Mouse (Mus musculus) MEL (cell line): ENCODE data around the gene B4galnt3.

Experiments
- CTCF ChIP-seq, 3 experiments: IDR thresholded peaks in 2 of 3; conservative IDR thresholded peaks in 1 of 3; 2 replicates each; pipeline ENCODE4 v1.5.1; 2011 to 2012; ENCODE audit warnings: low read length in 3 of 3, low read depth in 2 of 3, mild to moderate bottlenecking in 2 of 3, improper control_type of control experiment in 1 of 3, inconsistent platforms in 1 of 3, mixed read lengths in 1 of 3, moderate library complexity in 1 of 3; ENCODE audit not compliant: control insufficient read depth in 1 of 3, insufficient read depth in 1 of 3, poor library complexity in 1 of 3, severe bottlenecking in 1 of 3
- EP300 ChIP-seq, 2 experiments: IDR thresholded peaks; 2 replicates each; pipeline ENCODE4 v1.6.1; 2011; ENCODE audit warnings: improper control_type of control experiment in 2 of 2, low read length in 2 of 2, low read depth in 1 of 2, mild to moderate bottlenecking in 1 of 2
- KAT2A ChIP-seq: conservative IDR thresholded peaks from 2 replicates; pipeline ENCODE4 v1.6.1; 2012; ENCODE audit warnings: low read depth, low read length, improper control_type of control experiment, inconsistent platforms
- POLR2A ChIP-seq, 2 experiments: IDR thresholded peaks; 2 replicates each; pipeline ENCODE4 v1.6.1; 2011 to 2012; ENCODE audit warnings: low read length in 2 of 2, mild to moderate bottlenecking in 2 of 2, control low read depth in 1 of 2, improper control_type of control experiment in 1 of 2, low read depth in 1 of 2, moderate library complexity in 1 of 2; ENCODE audit not compliant: control insufficient read depth in 1 of 2, insufficient read depth in 1 of 2, poor library complexity in 1 of 2

GRCm38 (mm10) chr6:120202406-120202805 lies 92.0 kb downstream of the B4galnt3 start:
- TF ChIP-seq EP300 (IDR thresholded peaks at IDR 0.05; ENCODE audit: low read depth in 1 of 2, low read length in 2 of 2) = no peak
- TF ChIP-seq KAT2A = no peak
- TF ChIP-seq CTCF (IDR thresholded peaks at IDR 0.05 in 2 of 3, conservative IDR thresholded peaks at IDR 0.05 in 1 of 3; ENCODE audit: control insufficient read depth in 1 of 3, insufficient read depth in 1 of 3, low read depth in 2 of 3, low read length in 3 of 3, poor library complexity in 1 of 3, severe bottlenecking in 1 of 3) = no peak
- no peak for TF ChIP-seq POLR2A (IDR thresholded peaks at IDR 0.05; ENCODE audit: control insufficient read depth in 1 of 2, insufficient read depth in 1 of 2, low read depth in 1 of 2, low read length in 2 of 2, poor library complexity in 1 of 2)
